Mouse (Mus musculus) limb, embryonic 13.5 days (tissue): Measurements from ENCODE around the gene Cep78. TPM values are rescaled to one million over a fixed set of nuclear protein-coding genes. Genes with fewer than 3 reads are reported as not detected.
A peak's percentile ranks its signal among the peaks of the same experiment; 100 is the strongest.

Source experiments
- ATAC-seq: fragments of 200-750 bp; cut with Nextera tagmentation; 2 replicates; pipeline ENCODE4 v1.8.0; 2017; ENCODE audit warnings: low read depth, moderate number of reproducible peaks, moderate TSS enrichment; ENCODE audit not compliant: low FRiP score
- H3K27ac ChIP-seq: fragments of 300-500 bp; sonication (generic); 2 replicates; pipeline ENCODE4 v1.5.1; 2015; ENCODE audit warnings: inconsistent platforms, mild to moderate bottlenecking, moderate library complexity
- H3K27me3 ChIP-seq: fragments of 300-500 bp; sonication (generic); 2 replicates; pipeline ENCODE4 v1.6.1; 2015; ENCODE audit warnings: mild to moderate bottlenecking, inconsistent platforms
- H3K36me3 ChIP-seq: fragments of 300-500 bp; sonication (generic); 2 replicates; pipeline ENCODE4 v1.6.1; 2015; ENCODE audit warnings: inconsistent platforms, mild to moderate bottlenecking, moderate library complexity
- H3K4me1 ChIP-seq: fragments of 300-500 bp; sonication (generic); 2 replicates; pipeline ENCODE4 v1.6.1; 2015; ENCODE audit warnings: inconsistent platforms
- H3K4me2 ChIP-seq: fragments of 300-500 bp; sonication (generic); replicated peaks from 2 replicates; pipeline ENCODE4 v1.6.1; 2015; ENCODE audit warnings: inconsistent platforms, mild to moderate bottlenecking, moderate library complexity
- H3K4me3 ChIP-seq: fragments of 300-500 bp; sonication (generic); 2 replicates; pipeline ENCODE4 v1.5.1; 2015; ENCODE audit warnings: moderate library complexity, mild to moderate bottlenecking, inconsistent platforms
- H3K9ac ChIP-seq: fragments of 300-500 bp; sonication (generic); 2 replicates; pipeline ENCODE4 v1.6.1; 2015; ENCODE audit warnings: mild to moderate bottlenecking, inconsistent platforms
- H3K9me3 ChIP-seq: fragments of 300-500 bp; sonication (generic); 2 replicates; pipeline ENCODE4 v1.6.1; 2016; ENCODE audit warnings: inconsistent platforms
- WGBS: fragments of 180-500 bp; shearing (Covaris S2); methylation state at CpG from one replicate; pipeline ENCODE4 v1.1.7; 2015; 5-methylcytosine and 5-hydroxymethylcytosine counted together
- polyA plus RNA-seq: library from polyadenylated mRNA; unstranded; fragments of >200 nt; fragmentation: Nextera tagmentation; extraction: Ambion mirVana; gene quantifications from 2 replicates; pipeline ENCODE4 v1.2.1, GENCODE M21; 2015

The Cep78 gene
- polyA plus RNA-seq, 1 experiment from 2014 or later, result 35.2 TPM

DNA sequence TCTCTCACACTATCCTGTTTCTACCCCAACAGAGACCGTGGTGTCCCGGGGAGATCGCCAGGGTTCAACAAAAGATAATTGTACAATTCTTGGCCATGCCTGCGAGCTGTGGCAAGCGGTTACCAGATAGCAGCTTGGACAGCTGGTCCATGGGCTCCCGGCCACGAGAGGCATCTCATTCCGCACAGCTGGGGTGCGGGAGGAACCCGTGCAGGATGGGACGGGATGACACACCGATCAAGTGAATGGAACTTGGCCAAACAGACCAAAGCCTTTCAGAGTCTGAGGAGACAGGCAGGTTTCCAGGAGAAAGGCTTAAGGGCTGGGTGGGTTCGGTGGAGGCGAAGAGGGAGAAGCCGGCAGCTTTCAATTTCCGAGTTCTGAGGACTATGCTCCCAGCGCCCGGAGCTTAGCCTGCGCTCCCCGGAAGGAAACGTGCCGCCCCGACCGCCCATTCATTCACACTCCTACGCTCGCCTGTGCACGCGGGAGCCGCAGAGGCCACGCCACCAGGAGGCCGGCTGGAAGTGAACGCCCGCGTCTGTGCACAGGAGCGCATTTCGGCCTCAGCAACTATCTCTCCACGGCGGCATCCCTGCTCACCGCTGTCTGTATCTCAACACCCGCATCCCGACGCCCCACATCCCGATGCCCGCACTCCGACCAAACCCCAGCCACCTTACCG lies 60.5 kb downstream of the Cep78 start:
- Histone ChIP-seq H3K4me3 (peak overlapping the region; percentile 70), H3K9ac (peak overlapping the region; percentile 76), H3K4me1 (peaks cover 26% of the 10 kb centered on the region), H3K36me3 (no peaks in the 10 kb centered on the region), H3K9me3 (no peaks in the 10 kb centered on the region), H3K27me3 (no peaks in the 10 kb centered on the region), H3K4me2 (peak overlapping the region; percentile 97), H3K27ac (peak overlapping the region; percentile 72)
- under 1% methylated on average over 46 of the region's 46 CpGs for WGBS
- peak; percentile 54 for ATAC-seq

DNA sequence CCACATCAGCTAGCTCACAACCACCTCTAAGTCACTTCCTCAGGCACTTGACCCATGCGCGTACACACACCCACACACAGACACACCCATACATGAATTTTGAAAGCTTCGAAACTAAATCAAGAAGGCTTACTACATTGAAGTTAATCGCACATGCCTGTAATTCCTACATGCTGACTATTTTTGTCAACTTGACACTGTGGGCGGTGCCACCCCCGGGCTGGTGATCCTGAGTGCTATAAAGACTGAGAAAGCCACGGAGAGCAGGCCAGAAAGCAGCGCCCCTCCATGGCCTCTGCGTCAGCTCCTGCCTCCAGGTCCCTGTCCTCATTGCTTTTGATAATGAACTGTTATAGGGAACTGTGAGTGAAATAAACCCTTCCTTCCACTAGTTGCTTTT lies 61.4 kb downstream of the Cep78 start:
- 31% methylated on average over 9 of the region's 9 CpGs for WGBS
- no peaks in the 10 kb centered on the region for H3K9me3 ChIP-seq
- ATAC-seq, result no peak
- no peak overlapping the region for H3K27ac ChIP-seq
- H3K4me2 ChIP-seq, result peak overlapping the region; percentile 97
- H3K27me3 ChIP-seq, result no peaks in the 10 kb centered on the region
- peak overlapping the region; percentile 70 for H3K4me3 ChIP-seq
- H3K36me3 ChIP-seq, result peaks cover 8% of the 10 kb centered on the region
- peaks cover 26% of the 10 kb centered on the region for H3K4me1 ChIP-seq
- peak overlapping the region; percentile 76; the same call in 1 of the 2 replicates for H3K9ac ChIP-seq

DNA sequence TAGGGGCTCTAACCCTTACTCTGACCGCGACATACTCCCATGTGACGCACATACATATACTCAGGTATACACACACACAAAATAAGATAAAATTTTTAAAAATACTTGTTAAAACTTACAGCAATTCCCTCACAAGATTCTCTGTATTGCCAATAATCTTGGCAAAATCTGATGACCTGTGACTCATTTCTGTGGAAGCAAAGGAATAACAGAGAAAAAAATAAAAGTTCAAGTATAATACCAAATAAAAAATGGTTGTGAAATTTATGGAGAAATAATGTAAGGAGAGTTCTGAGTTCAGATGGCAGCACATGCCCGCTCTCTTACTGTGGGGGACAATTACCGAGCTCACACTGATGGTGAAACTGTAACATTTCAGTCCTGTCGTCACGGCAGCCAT lies 65.5 kb downstream of the Cep78 start:
- WGBS, result 96% methylated on average over 7 of the region's 7 CpGs
- peaks cover 40% of the 10 kb centered on the region for H3K36me3 ChIP-seq
- no peak overlapping the region for H3K4me3 ChIP-seq

DNA sequence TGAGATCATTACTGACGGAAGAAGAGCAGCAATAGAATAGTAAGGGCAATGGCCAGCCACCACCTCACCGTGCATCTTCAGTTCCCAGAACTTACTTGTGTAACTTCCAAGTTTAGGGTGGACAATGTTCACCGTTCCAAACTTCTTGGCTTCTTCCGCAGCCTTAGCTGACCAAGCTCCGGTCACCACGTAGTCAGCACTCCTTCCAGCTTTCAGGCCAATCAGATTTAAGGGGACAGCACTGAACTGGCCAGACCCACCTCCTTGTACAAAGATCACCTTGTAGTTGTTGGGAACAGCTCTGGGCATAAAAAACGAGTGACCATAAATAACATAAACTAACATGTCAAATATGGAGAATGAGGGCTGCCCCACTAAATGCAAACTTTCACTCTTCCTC lies 66.7 kb downstream of the Cep78 start:
- 91% methylated on average over 7 of the region's 7 CpGs for WGBS
- Histone ChIP-seq H3K4me1 (peaks cover 2% of the 10 kb centered on the region; the same call in 1 of the 2 replicates), H3K9ac (no peak overlapping the region), H3K27me3 (no peaks in the 10 kb centered on the region), H3K27ac (no peak overlapping the region), H3K9me3 (no peaks in the 10 kb centered on the region), H3K4me3 (no peak overlapping the region), H3K4me2 (no peak overlapping the region), H3K36me3 (peaks cover 52% of the 10 kb centered on the region)
- no peak for ATAC-seq

More for the DNA sequence above, 65.5 kb downstream of the Cep78 start:
- Histone ChIP-seq H3K4me2 (no peak overlapping the region), H3K27me3 (no peaks in the 10 kb centered on the region), H3K9ac (no peak overlapping the region), H3K9me3 (no peaks in the 10 kb centered on the region), H3K27ac (no peak overlapping the region), H3K4me1 (peaks cover 13% of the 10 kb centered on the region)
- no peak for ATAC-seq

DNA sequence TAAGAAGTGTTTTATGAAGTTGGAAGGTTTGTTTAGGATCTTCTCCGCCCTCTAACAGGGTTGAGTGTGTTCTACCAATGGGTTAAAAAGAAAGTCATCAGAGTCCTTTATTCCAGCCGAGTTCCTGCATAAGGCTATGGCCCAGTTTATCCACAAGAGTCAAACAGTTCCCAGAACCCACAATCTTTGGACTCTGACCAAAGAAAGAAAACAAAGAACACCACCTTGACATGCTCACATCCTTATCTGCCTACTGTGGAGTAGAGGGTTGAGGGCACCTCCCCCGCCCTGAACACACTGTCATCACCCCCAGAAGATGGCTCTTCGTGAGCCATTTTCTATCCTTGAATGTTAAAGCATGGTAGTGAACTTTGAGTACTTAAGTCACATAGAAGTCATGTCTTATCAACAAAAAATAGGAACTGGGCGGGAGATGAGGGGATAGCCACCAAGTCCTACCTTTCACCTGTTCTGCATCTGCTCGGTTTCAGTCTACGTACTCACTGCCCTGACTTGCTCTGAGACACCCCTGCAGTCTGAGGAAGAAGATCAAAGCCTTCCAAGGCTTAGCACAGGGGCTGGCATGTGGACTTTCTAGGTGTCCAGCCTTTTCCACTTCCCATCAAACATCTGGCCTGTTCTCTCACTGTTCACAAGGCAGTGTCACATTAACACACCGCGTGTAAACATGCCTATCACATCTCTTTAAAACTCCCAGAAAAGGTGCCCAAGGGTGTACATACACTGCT lies 71.4 kb downstream of the Cep78 start:
- peaks cover 87% of the 10 kb centered on the region for H3K36me3 ChIP-seq
- no peak overlapping the region for H3K27ac ChIP-seq
- no peaks in the 10 kb centered on the region for H3K4me1 ChIP-seq
- WGBS, result 88% methylated on average over 9 of the region's 9 CpGs
- no peak overlapping the region for H3K4me3 ChIP-seq
- no peak overlapping the region for H3K9ac ChIP-seq
- no peaks in the 10 kb centered on the region for H3K9me3 ChIP-seq
- no peak for ATAC-seq
- H3K4me2 ChIP-seq, result no peak overlapping the region
- H3K27me3 ChIP-seq, result no peaks in the 10 kb centered on the region

DNA sequence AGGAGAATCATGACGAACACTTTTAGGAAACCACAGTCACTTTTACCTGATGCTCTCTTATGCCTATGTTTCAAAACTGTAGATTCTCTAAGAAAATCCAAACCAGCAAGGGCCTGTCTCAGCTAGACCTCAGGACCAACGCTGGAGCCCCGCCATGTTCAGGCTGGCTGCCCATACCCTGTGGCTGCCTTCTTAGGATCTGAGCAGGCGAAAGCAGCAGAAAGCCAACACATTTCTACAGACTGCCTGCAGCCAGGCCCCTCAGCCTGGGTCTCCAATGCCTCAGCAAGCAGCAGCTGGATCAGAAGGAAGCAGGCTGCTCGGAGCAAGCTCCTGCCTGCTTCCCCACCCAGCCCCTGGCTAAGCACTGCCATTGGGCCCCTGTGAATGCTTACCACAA lies 73.3 kb downstream of the Cep78 start:
- H3K27ac ChIP-seq, result no peak overlapping the region
- H3K4me2 ChIP-seq, result no peak overlapping the region
- no peak for ATAC-seq
- H3K27me3 ChIP-seq, result no peaks in the 10 kb centered on the region
- H3K4me1 ChIP-seq, result no peaks in the 10 kb centered on the region
- peaks cover 88% of the 10 kb centered on the region for H3K36me3 ChIP-seq
- 86% methylated on average over 5 of the region's 5 CpGs for WGBS
- no peak overlapping the region for H3K4me3 ChIP-seq
- H3K9me3 ChIP-seq, result no peaks in the 10 kb centered on the region
- no peak overlapping the region for H3K9ac ChIP-seq

DNA sequence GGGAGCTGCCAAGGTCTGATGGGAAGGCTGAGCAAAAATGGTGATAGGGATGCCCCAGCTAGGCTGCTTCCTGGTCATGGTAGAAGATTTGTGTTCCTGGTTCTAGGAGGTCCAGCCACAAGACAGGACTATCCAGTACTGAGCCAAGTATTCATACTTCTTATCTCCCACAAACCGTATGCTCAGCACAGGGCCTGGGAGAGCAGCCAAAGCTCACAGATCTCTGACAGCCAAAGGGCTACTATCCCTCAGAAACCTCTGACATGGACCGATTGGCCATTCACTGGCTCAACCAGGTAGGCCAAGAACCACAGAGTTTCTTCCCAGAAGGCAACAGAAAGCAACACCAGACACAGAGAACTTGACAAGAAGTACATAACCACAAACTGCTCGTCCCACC lies 73.8 kb downstream of the Cep78 start:
- Histone ChIP-seq H3K4me3 (no peak overlapping the region), H3K27me3 (no peaks in the 10 kb centered on the region), H3K9ac (no peak overlapping the region), H3K36me3 (peaks cover 87% of the 10 kb centered on the region), H3K9me3 (no peaks in the 10 kb centered on the region), H3K27ac (no peak overlapping the region), H3K4me1 (no peaks in the 10 kb centered on the region), H3K4me2 (no peak overlapping the region)
- WGBS, result 91% methylated on average over 3 of the region's 3 CpGs
- no peak for ATAC-seq

DNA sequence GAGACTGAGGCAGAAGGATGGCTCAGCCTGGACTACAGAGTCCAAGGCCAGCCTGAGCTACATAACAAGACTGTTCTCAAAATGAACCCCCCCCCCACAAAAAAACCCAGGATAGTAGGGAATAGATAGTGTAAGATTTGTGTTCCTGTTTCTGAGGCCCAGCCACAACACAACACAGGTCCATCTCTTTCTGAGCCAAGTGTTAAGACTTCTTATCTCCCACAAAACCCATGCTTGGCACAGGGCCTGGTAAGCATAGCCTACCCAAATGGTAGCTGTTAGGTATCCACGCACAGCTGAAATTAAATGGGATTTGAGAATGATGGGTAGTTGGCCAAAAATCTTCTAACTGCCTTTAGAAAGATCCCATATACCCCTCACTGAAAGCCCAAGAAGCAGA lies 74.3 kb downstream of the Cep78 start:
- ATAC-seq, result no peak
- Histone ChIP-seq H3K4me3 (no peak overlapping the region), H3K27me3 (no peaks in the 10 kb centered on the region), H3K36me3 (peaks cover 92% of the 10 kb centered on the region), H3K9me3 (no peaks in the 10 kb centered on the region), H3K9ac (no peak overlapping the region), H3K27ac (no peak overlapping the region), H3K4me2 (no peak overlapping the region), H3K4me1 (no peaks in the 10 kb centered on the region)
- 90% methylated on average over 1 of the region's 1 CpGs for WGBS

DNA sequence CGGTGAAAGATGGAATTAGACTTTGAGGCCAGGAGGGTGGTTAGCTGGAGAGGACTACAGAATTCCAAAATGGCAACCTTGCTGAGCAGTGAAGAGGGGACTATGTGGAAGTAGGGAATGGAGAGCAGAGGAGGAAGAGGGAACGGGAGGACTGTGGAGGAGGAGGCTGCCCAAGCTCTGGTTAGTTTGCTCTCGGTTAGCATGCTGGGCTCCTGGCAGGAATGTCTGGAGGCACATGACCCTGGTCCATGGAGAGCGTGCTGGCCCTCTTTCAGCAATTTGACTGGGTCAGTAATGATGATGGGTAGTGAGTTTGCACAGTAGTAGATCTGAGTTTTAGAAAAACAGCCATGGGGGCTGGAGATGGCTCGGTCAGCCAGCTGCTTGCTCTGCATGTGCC lies 76.8 kb downstream of the Cep78 start:
- Histone ChIP-seq H3K4me3 (no peak overlapping the region), H3K36me3 (peaks cover 73% of the 10 kb centered on the region), H3K9ac (no peak overlapping the region), H3K27me3 (no peaks in the 10 kb centered on the region), H3K9me3 (no peaks in the 10 kb centered on the region), H3K4me2 (no peak overlapping the region), H3K4me1 (peaks cover 12% of the 10 kb centered on the region; the same call in 1 of the 2 replicates), H3K27ac (no peak overlapping the region)
- no peak for ATAC-seq
- 87% methylated on average over 5 of the region's 5 CpGs for WGBS

Other genes starting within 250 kb of the Cep78 start
- gene Psat1, start 37.7 kb downstream of the Cep78 start, polyA plus RNA-seq, result 84.3 and 88.6 TPM in 2 replicates
- gene Gnaq, start 147.8 kb upstream of the Cep78 start, polyA plus RNA-seq, result 30.3 and 31.9 TPM in 2 replicates